Mouse (Mus musculus) heart, embryonic 11.5 days (tissue): ENCODE measurements around the gene Def6. TPM values are rescaled to one million over a fixed set of nuclear protein-coding genes. Genes with fewer than 3 reads are reported as not detected.

Source experiments
- ATAC-seq: fragments of 200-750 bp; cut with Nextera tagmentation; replicated peaks from 2 replicates; pipeline ENCODE4 v1.8.0; 2017; ENCODE audit warnings: moderate library complexity; ENCODE audit not compliant: insufficient number of reproducible peaks, low FRiP score, low TSS enrichment
- H3K27ac ChIP-seq: fragments of 300-500 bp; sonication (generic); 2 replicates; pipeline ENCODE4 v1.5.1; 2014; ENCODE audit warnings: mild to moderate bottlenecking, low read depth, low read length
- H3K27me3 ChIP-seq: fragments of 300-500 bp; sonication (generic); 2 replicates; pipeline ENCODE4 v1.6.1; 2014; ENCODE audit warnings: mild to moderate bottlenecking, low read length, mixed read lengths; ENCODE audit not compliant: control insufficient read depth, insufficient read depth
- H3K36me3 ChIP-seq: fragments of 300-500 bp; sonication (generic); 2 replicates; pipeline ENCODE4 v1.6.1; 2014; ENCODE audit warnings: mild to moderate bottlenecking, low read length, moderate library complexity, mixed read lengths; ENCODE audit not compliant: control insufficient read depth, insufficient read depth
- H3K4me1 ChIP-seq: fragments of 300-500 bp; sonication (generic); 2 replicates; pipeline ENCODE4 v1.6.1; 2014; ENCODE audit warnings: low read length; ENCODE audit not compliant: control insufficient read depth, insufficient read depth
- H3K4me2 ChIP-seq: fragments of 300-500 bp; sonication (generic); 2 replicates; pipeline ENCODE4 v1.6.1; 2014; ENCODE audit warnings: mild to moderate bottlenecking, moderate library complexity
- H3K4me3 ChIP-seq: fragments of 300-500 bp; sonication (generic); 2 replicates; pipeline ENCODE4 v1.5.1; 2014; ENCODE audit warnings: low read depth, low read length
- H3K9ac ChIP-seq: fragments of 300-500 bp; sonication (generic); 2 replicates; pipeline ENCODE4 v1.6.1; 2014; ENCODE audit warnings: mild to moderate bottlenecking, low read depth, low read length, moderate library complexity
- H3K9me3 ChIP-seq: fragments of 300-500 bp; sonication (generic); replicated peaks from 2 replicates; pipeline ENCODE4 v1.6.1; 2016; ENCODE audit warnings: low read length; ENCODE audit not compliant: control insufficient read depth
- WGBS: fragments of 180-500 bp; shearing (Covaris S2); extraction: QIAGEN DNeasy Blood & Tissue Kit; methylation state at CpG from one replicate; pipeline ENCODE4 v1.1.7; 2014; ENCODE audit not compliant: insufficient replicate concordance; 5-methylcytosine and 5-hydroxymethylcytosine counted together
- polyA plus RNA-seq: library from polyadenylated mRNA; unstranded; fragments of >200 nt; fragmentation: Nextera tagmentation; extraction: Ambion mirVana; gene quantifications from 2 replicates; pipeline ENCODE4 v1.2.1, GENCODE M21; 2014

The Def6 gene
- polyA plus RNA-seq, 1 experiment from 2014 or later = 2.6 TPM

DNA sequence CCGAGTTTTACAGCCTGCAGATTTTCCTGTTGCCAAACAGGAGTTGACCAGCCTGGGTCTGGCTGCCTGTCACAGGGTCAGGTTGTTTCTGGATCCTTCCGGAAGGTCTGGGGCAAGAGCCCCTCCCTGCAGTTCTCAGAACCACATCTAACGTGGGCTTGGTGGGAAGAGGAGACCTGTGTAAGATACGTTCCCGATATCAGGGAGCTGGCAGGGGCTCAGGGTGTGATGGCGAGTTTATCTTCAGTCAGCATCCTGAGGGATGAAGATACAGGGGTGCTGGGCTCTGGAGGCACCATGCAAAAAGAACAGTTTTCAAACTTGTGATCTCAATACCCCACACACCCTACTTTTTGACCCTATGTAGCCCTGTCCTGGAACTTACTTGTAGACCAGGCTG lies 30.3 kb downstream of the Def6 start:
- Histone ChIP-seq H3K4me2 (no peak overlapping the region), H3K9ac (no peak overlapping the region), H3K27ac (no peak overlapping the region), H3K36me3 (no peaks in the 10 kb centered on the region; the same call in 1 of the 2 replicates), H3K9me3 (no peaks in the 10 kb centered on the region), H3K4me1 (peaks cover 9% of the 10 kb centered on the region; the same call in 1 of the 2 replicates), H3K4me3 (no peak overlapping the region), H3K27me3 (no peaks in the 10 kb centered on the region)
- 67% methylated on average over 6 of the region's 6 CpGs for WGBS
- ATAC-seq = no peak

DNA sequence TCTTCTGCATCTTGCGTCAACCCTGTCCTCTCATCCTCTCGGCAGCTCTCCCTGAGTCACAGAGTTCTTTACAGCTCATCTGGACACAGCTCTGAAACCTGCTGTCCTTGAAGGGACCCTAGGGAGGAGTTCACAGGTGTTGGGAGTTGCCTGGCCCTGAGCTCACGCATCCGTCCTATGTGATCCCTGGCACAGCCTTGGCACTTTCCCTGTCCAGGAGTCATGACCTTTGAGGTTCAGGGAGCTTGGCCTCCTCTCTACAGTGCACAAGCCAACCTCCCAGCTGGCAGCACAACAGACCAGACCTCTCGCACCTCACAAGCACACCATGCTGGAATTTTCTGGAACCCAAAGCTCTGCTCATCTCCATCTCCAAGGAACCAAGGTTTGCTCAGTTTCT lies 33.3 kb downstream of the Def6 start:
- no peaks in the 10 kb centered on the region for H3K9me3 ChIP-seq
- peaks cover 20% of the 10 kb centered on the region for H3K4me1 ChIP-seq
- no peak overlapping the region for H3K4me3 ChIP-seq
- no peak overlapping the region for H3K9ac ChIP-seq
- no peaks in the 10 kb centered on the region; the same call in none of the 2 replicates for H3K36me3 ChIP-seq
- ATAC-seq = no peak
- H3K27me3 ChIP-seq = no peaks in the 10 kb centered on the region
- WGBS = 83% methylated on average over 5 of the region's 5 CpGs
- no peak overlapping the region for H3K27ac ChIP-seq
- no peak overlapping the region for H3K4me2 ChIP-seq

DNA sequence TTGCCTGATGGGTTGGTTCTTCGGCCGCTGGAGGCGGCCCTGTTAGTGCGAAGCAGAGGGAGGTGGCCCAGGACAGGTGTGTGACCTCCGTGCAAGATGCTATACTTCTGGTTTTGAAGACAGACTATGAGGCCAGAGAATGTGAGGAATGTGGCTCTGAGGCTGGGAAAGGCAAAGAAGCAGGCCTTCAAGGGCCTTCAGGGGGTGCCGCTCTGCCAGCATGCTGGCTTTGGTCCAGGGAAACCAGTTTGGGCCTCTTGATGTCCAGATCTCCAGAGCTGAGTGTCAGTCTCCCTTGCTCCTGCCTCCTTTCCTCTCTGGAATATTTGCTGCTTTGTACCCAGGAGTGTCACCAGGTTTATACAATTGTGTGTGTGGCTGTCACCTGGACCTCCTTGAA lies 34.7 kb downstream of the Def6 start:
- Histone ChIP-seq H3K36me3 (no peaks in the 10 kb centered on the region; the same call in none of the 2 replicates), H3K27me3 (no peaks in the 10 kb centered on the region), H3K4me2 (no peak overlapping the region), H3K4me3 (no peak overlapping the region), H3K9ac (no peak overlapping the region), H3K4me1 (peaks cover 22% of the 10 kb centered on the region), H3K9me3 (no peaks in the 10 kb centered on the region), H3K27ac (no peak overlapping the region)
- 66% methylated on average over 6 of the region's 6 CpGs for WGBS
- ATAC-seq = no peak

DNA sequence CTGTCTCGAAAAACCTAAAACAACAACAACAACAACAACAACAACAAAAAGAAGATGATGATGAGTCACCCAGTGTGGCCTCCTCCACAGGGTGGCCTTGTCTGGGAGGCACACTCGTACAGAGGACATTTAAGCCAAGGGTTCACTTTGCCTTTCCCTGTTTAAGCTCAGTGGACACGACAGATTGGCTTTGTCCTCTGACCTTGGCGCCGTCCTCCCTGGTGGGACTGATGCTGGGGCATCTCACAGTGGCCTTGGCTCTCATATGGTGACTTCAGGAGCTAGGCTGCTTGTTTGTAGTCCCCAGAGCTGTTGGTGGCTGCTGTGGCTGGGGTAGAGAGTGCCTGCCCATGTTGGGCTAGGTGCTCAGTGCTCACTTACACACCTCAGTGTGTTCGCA lies 36.6 kb downstream of the Def6 start:
- 69% methylated on average over 6 of the region's 6 CpGs for WGBS
- no peak overlapping the region for H3K4me2 ChIP-seq
- no peaks in the 10 kb centered on the region for H3K9me3 ChIP-seq
- H3K4me3 ChIP-seq = no peak overlapping the region
- H3K9ac ChIP-seq = no peak overlapping the region
- no peak for ATAC-seq
- peaks cover 31% of the 10 kb centered on the region for H3K4me1 ChIP-seq
- H3K36me3 ChIP-seq = no peaks in the 10 kb centered on the region; the same call in none of the 2 replicates
- H3K27ac ChIP-seq = peak overlapping the region; percentile 29; the same call in 1 of the 2 replicates
- no peaks in the 10 kb centered on the region for H3K27me3 ChIP-seq

DNA sequence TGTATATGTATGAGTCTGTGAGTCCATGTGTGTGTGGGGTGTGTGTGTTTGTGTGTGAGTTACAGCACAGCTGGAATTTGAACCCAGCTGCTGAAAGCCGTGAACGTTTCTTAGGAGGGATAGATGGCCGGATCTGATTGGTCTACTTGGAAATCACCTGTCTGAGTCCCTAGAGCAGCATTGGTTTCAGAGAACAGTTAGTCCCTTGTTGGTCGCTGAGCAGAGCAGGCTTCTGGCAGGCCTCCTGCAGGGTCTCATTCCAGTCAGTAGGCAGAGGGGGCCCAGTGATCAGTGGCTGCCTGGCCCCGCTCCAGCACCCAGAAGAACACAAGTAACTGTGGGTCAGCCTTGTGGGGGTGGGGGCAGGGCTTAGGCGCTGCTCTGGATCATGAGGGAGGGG lies 37.1 kb downstream of the Def6 start:
- no peaks in the 10 kb centered on the region; the same call in none of the 2 replicates for H3K36me3 ChIP-seq
- no peak overlapping the region for H3K4me2 ChIP-seq
- peaks cover 31% of the 10 kb centered on the region for H3K4me1 ChIP-seq
- no peak for ATAC-seq
- H3K4me3 ChIP-seq = no peak overlapping the region
- no peaks in the 10 kb centered on the region for H3K9me3 ChIP-seq
- no peaks in the 10 kb centered on the region for H3K27me3 ChIP-seq
- H3K27ac ChIP-seq = peak overlapping the region; percentile 22; the same call in 1 of the 2 replicates
- H3K9ac ChIP-seq = 0 out of 2 replicates have a peak overlapping the region, but pooled peaks have one; percentile 10
- WGBS = 48% methylated on average over 6 of the region's 6 CpGs

DNA sequence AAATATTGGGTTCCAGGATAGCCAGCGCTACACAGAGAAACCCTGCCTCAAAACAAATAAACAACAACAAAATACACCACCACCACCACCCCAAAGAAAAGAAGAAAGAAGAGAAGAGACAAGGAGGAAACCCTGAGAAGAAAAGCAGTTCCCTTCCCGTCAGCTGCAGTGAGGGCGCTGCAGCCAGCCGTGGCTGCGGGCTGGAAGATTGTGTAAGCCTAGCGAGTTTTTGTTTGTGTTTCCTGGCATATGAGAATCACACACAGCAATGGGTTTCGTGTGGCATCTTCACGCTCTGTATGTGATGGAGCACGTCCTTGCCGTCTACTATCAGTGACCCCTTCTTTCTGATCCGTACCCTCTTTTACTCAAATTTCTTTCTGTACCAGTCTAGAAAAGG lies 39.1 kb downstream of the Def6 start:
- Histone ChIP-seq H3K4me2 (no peak overlapping the region), H3K4me1 (peaks cover 31% of the 10 kb centered on the region), H3K27ac (no peak overlapping the region), H3K36me3 (no peaks in the 10 kb centered on the region; the same call in 1 of the 2 replicates), H3K4me3 (no peak overlapping the region), H3K9ac (no peak overlapping the region), H3K27me3 (no peaks in the 10 kb centered on the region), H3K9me3 (no peaks in the 10 kb centered on the region)
- WGBS = 74% methylated on average over 11 of the region's 11 CpGs
- no peak for ATAC-seq

DNA sequence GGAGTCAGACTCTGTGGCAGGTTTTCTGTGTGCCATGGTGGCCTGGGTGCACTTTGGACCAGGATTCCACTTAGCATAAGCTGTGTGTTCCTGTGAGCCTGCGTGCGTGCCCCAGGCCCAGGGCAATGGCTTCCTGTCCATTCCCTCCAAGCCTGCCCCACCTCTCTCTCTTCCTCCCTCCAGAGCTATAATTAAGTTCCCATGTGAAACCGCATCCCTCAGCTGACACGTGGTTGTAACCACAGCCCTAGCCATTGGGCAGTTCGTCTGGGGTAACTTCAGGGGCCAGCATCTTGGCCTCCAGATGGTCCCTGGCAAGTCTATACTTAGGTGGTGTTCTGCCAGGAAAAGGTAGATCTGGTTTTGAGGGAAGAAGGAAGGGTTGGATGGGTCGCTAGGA lies 40.0 kb downstream of the Def6 start:
- ATAC-seq = no peak
- Histone ChIP-seq H3K36me3 (peaks cover 2% of the 10 kb centered on the region; the same call in 1 of the 2 replicates), H3K4me3 (no peak overlapping the region), H3K9ac (0 out of 2 replicates have a peak overlapping the region, but pooled peaks have one; percentile 7), H3K27ac (no peak overlapping the region), H3K4me2 (no peak overlapping the region), H3K4me1 (peaks cover 24% of the 10 kb centered on the region), H3K9me3 (no peaks in the 10 kb centered on the region), H3K27me3 (no peaks in the 10 kb centered on the region)
- 57% methylated on average over 6 of the region's 6 CpGs for WGBS

DNA sequence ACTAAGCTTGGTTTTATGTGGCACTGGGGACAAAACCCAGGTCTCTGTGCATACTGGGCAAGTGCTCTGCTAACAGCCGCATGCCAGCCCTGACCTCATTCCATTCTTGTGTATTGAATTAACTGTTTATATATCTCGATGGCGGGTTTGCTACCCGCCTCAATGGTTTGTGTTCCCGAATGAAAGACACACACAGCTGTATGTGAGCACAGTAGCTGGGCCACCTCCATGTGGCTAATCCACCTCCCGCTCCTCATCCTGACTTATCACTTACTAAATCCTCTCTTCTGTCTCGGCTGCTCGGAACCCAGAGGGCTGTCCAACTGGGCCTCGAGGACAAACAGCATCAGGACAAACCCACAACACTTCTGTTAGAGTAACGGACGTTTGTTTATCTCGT lies 41.5 kb downstream of the Def6 start:
- 63% methylated on average over 12 of the region's 12 CpGs for WGBS
- 0 out of 2 replicates have a peak, but pooled peaks cover 2% of the 10 kb centered on the region for H3K36me3 ChIP-seq
- H3K27me3 ChIP-seq = no peaks in the 10 kb centered on the region
- H3K9ac ChIP-seq = no peak overlapping the region
- H3K4me3 ChIP-seq = no peak overlapping the region
- H3K27ac ChIP-seq = no peak overlapping the region
- H3K4me1 ChIP-seq = peaks cover 23% of the 10 kb centered on the region
- H3K9me3 ChIP-seq = no peaks in the 10 kb centered on the region
- H3K4me2 ChIP-seq = no peak overlapping the region
- no peak for ATAC-seq

DNA sequence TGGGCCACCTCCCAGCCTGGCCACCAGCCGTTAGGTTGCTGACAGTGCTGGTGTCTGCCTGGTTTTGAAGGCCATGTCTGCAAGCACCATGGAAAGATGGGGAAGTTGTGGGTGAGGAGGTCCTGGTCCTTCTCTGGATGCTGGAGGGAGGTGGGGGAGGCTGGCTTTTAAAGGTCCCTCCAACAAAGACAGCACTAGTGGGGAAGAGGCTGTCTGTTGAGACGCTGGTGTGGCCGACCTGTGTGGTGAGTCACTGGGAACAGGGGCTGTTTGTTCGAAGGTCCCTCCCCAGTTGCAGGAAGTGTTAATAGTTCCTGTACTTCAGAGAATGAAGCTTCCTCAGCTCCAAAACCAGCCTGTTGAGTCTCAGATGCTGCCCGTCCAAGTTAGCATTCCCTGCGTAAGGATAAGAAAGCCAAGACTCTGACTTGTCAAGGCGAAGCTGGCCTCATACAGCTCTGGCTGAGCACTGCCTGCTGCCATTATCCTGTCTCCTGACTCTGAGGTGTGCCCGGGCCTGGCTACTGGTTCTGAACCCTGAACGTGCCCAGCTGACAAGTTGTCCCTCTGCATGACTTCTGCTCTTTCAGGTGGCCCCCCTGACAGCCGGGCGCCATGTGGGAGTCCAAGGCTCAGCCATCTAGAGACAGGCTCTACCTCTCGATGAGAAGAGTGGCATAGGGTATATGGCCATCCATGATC lies 44.2 kb downstream of the Def6 start:
- no peak overlapping the region for H3K4me2 ChIP-seq
- ATAC-seq = no peak
- H3K9me3 ChIP-seq = no peaks in the 10 kb centered on the region
- WGBS = 71% methylated on average over 12 of the region's 12 CpGs
- H3K4me3 ChIP-seq = no peak overlapping the region
- H3K36me3 ChIP-seq = 0 out of 2 replicates have a peak, but pooled peaks cover 2% of the 10 kb centered on the region
- H3K9ac ChIP-seq = no peak overlapping the region
- H3K27ac ChIP-seq = no peak overlapping the region
- H3K4me1 ChIP-seq = peaks cover 24% of the 10 kb centered on the region
- no peaks in the 10 kb centered on the region for H3K27me3 ChIP-seq
